ENCODE assay signal across 9 mouse cellular contexts in genomic region chr8:79583326-79583725, GRCm38 (mm10). TPM values are rescaled to one million over a fixed set of nuclear protein-coding genes. Genes with fewer than 3 reads are reported as not detected.
A peak's percentile ranks its signal among the peaks of the same experiment; 100 is the strongest.
DNase-seq lines count a peak whose midpoint lies in the region; ATAC-seq lines count a peak whose summit lies in the region.
"Had no signal": no experiment of that assay in that cellular context is flagged by ENCODE, and none has a peak within 500 bp of the region (broad histone marks: within the 10 kb centered on the region; RNA-seq: fewer than 3 reads in every experiment).

No protein-coding gene starts in this region.

- peak; percentile 20 for DNase-seq in CD4-positive, CD25-positive, alpha-beta regulatory T cell, adult 2 months (ENCODE audit: low read depth, low spot score)
- DNase-seq in kidney, adult 9 months: peak; percentile 40
- no peak for DNase-seq in kidney, adult 11 months
- DNase-seq in embryo, embryonic 10.5 days (ENCODE audit: low spot score): peak; percentile 30
- DNase-seq in lung, postnatal 36 days: peak; percentile 49
- no peak for DNase-seq in left cerebral cortex, adult 8-10 months (ENCODE audit: low spot score in 2 of 2)
- DNase-seq in urinary bladder, adult 18-20 months (ENCODE audit: low spot score in 2 of 2): no peak
- DNase-seq: liver, embryonic 13.5 days had no signal

- ATAC-seq in CD4-positive, CD25-positive, alpha-beta regulatory T cell, adult 4 months: no peak

RNA-seq across cellular contexts. Expression of gene Otud4, which starts 56.1 kb away (rescaled TPM):
- polyA plus RNA-seq in CD4-positive, CD25-positive, alpha-beta regulatory T cell, adult 4 months (2017; shearing (Covaris generic)): 10 to 100 TPM; 13.0 to 19.5 TPM
- 10 to 100 TPM; 36.1 to 41.6 (median 38.0) TPM for total RNA-seq in left cerebral cortex, adult 8-10 months (2022)

Comparison
In these comparisons a context has a peak if more than half of its experiments do, and no peak if none do; other contexts are left out.
1. DNase-seq: peak in CD4-positive, CD25-positive, alpha-beta regulatory T cell, adult 2 months (single experiment), kidney, adult 9 months (single experiment), embryo, embryonic 10.5 days (single experiment) and lung, postnatal 36 days (single experiment); none in kidney, adult 11 months (single experiment), left cerebral cortex, adult 8-10 months (0 of 2) and urinary bladder, adult 18-20 months (0 of 2).